Mouse (Mus musculus) cortical plate, adult 2 months (tissue): Measurements from ENCODE around the gene Fxyd5.

Source experiments
- CTCF ChIP-seq: fragments of 200-500 bp; IDR thresholded peaks from 2 replicates; pipeline ENCODE4 v1.5.1; 2011; ENCODE audit warnings: mild to moderate bottlenecking, control low read depth, low read length; ENCODE audit not compliant: insufficient read depth; ENCODE audit errors: extremely low read depth
- POLR2A ChIP-seq: fragments of 200-500 bp; IDR thresholded peaks from 2 replicates; pipeline ENCODE4 v1.6.1; 2011; ENCODE audit warnings: mild to moderate bottlenecking, low read length, control low read depth; ENCODE audit not compliant: insufficient read depth; ENCODE audit errors: extremely low read depth

DNA sequence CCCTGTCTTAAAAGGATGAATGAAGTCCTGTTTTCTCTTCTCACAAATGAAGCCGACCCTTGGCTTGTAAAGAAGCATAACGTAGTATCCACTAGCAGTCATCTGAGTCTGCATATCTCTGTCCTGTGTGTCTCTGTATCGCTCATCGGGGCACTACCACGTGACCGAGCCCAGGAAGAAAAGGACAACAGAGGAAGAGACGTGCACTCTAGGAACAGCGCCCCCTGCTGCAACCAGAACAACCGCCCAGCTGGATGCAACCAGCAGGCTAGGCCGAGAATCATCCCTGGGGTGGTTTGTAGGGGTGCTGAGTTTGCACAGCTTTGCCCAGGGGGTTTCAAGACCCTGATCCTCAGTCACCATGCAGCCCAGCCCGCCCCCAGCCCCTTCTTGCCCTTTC lies 7.5 kb downstream of the Fxyd5 start:
- 0 out of 2 replicates have a peak, but pooled peaks have one; percentile 19 for TF ChIP-seq CTCF
- TF ChIP-seq POLR2A: no peak
